Mouse (Mus musculus): ENCODE data around the gene Olfr287.

Gene Olfr287

DNA sequence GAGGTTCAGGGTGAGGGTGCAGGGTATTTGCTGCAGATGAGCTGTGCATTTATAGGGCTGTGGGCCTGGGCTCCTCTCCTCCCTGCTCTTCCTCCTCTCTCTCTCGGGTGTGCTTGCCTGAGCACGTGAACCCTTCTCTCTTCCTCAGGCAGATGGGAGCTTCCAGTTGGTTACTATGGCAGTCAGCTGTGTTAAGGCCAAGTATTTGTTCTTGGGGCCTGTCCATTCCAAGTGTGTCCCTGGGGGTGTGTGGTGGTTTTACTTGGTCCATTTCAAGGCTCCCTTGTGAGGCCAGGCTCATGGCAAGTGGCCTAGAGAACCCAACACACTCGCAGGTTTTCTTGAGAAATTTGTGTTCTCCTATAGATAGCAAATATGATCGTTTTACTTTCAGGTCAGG, at the start of gene Olfr287, which contains the start of gene Gm44579:
Olfr287 (minus strand) TSS at position 180 of the 400 bp plus-strand sequence.
Gm44579 (minus strand) TSS at position 101 of the 400 bp plus-strand sequence.
- peak; percentile 4 for DNase-seq

DNA sequence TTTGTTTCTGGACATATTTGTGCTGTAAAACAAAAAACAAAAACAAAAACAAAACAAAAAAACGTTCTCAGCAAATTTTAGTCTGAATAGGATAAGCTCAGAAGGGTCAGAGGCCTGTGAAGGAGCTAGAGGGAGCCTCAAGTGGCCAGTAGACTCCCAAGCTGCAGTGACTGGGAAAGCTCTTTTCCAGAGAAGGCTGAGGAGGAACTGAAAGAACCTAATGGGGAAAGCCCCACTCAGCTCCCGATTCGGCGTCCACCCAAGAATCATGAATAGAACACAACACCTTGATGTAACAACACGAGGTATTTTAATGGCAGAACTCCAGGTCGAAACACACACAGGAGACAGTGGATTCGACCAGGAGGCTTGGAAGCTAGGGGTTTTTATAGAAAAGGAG, 36.9 kb upstream of the Olfr287 start:
- DNase-seq = no peak

DNA sequence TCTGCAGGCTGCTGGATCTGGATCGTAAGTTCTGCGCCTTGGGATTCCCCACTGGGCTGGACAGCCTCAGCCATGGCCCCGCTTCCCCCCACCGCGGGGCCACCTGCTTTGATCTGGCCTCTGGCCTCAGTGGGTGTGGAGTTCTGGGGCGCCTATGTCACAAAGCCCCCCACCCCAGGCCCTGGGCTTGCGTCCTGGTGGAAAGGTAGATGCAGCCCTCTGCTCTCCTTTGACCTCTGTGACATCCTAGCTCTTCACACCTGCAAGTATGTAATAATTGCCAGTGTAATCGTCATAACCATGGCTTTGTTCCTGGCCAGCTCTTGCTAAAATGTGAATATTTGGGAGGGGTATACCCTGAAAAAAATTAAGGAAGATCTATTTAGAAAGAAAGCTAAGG, 36.3 kb upstream of the Olfr287 start, which contains the start of gene H1fnt:
H1fnt (minus strand) TSS at position 101 of the 400 bp plus-strand sequence.
- DNase-seq = no peak

DNA sequence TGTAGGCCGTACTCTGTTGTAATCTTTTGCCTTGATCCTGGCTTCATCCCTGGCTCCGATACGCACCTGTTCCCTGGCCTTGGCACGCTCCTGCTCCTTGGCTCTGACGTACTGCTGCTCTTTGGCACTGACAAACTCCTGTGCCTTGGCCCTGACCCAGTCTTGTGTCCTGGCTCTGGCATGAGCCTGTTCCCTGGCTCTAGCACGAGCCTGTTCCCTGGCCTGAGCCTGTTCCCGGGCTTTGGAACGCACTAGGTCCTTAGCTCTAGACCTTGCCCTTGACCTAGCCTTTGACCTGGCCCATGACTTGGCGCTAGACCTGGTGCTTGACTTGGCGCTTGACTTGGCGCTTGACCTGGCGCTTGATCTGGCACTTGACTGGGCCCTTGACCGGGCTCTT, 35.4 kb upstream of the Olfr287 start:
- DNase-seq = peak; percentile 39

DNA sequence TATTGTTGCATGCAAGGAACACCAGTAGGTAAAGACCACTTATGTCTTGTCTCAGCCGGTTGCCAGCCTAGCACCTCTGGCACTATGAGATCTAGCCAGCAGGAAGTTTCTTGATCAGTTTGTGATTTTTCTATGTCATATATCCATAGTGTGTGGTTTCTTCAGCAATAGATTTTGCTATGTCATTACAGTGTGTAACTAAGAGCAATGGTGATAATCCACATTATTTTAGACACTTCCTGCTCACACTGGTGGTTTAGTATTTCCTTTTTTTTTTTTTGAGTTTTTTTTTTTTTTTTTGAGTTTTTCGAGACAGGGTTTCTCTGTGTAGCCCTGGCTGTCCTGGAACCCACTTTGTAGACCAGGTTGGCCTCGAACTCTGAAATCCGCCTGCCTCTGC, 14.6 kb upstream of the Olfr287 start:
- DNase-seq = no peak

DNA sequence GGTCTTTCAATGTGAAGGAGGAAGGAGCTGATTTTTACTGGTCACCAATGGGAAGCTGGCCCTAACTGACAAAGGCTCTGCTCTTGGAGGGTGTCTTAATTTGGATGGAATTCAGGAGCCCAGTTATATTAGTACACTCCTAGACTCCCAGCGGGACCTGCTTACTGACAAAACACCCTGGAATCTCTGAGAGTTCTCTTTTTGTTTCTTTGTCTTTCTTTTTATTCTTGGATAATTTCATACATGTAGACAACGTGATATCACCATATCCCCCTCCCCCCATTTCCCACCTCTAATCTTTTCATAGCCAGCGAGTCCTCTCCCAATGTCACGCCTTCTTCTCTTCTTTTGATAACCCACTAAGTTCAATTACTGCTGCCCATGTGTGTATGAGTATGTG, 13.5 kb upstream of the Olfr287 start, which contains the start of gene Olfr286:
Olfr286 (minus strand) TSS at position 101 of the 400 bp plus-strand sequence.
- no peak for DNase-seq

DNA sequence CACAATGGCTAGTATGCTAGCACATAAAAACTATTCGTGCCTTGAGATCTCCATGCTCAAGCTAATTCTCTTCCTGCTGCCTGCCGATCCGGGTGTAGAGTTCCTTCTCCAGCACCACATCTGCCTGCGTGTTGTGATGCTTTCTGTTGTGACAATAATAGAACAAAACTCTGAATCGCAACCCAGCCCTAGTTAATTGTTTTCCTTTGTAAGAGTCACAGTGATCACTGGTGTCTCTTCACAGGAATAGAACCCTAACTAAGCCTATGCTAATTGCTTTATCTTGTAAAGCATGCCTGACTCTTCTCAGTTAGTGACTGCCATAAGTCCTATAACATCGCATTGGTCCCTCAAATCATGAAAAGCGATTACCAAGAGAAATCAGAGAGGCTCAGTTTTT, 5.2 kb upstream of the Olfr287 start:
- DNase-seq = no peak

DNA sequence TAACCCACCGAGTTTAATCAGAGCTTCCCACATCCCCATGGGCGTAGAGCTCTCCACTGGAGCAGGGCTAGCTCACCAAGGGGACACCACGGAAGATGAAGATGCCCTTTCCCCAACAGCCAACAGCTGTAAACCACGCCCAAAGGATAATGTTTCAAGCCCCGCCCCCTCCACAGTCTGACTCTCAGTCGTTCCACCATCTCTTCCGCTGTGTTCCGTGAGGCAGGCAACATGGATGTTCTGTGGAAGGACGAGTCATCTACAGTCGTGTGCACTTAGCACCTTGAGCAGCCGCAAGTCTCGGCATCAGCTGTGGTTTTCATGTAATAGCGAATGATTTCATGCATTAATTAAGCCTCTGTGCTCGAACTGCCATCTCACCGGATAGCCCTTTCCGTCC, 4.8 kb upstream of the Olfr287 start:
- DNase-seq = no peak

DNA sequence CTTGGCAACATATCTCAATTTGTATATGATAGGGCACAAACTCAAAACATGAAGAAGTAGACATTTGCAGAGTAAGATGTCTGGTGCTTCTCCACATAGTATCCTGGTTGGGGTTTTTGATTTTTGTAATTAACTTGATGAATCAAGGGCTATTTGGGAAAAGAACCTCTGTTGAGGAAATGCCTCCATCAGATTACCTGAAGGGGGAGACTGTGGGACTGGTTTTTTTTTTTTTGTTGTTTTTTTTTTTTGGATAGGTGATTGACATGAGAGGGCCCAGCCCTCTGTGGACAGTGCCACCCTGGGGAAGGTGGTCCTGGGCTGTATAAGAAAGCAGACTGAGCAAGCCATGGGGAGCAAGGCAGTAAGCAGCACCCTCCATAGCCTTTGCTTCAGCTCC, 1.5 kb upstream of the Olfr287 start:
- no peak for DNase-seq

DNA sequence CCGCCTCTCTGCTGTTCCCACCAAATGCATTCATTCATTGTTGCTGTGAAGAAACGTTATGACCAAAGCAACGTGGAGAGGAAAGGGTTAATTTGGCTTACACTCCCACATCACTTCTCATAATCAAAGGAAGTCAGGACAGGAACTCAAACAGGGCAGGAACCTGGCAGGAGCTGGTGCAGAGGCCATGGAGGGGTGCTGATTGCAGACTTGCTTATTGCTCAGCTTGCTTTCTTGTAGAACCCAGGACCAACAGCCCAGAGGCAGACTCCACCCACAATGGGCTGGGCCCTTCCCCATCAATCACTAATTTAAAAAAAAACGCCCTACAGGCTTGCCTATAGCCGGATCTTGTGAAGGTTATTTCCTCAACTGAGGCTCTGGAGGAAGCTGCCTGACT, 6.7 kb downstream of the Olfr287 start:
- no peak for DNase-seq

DNA sequence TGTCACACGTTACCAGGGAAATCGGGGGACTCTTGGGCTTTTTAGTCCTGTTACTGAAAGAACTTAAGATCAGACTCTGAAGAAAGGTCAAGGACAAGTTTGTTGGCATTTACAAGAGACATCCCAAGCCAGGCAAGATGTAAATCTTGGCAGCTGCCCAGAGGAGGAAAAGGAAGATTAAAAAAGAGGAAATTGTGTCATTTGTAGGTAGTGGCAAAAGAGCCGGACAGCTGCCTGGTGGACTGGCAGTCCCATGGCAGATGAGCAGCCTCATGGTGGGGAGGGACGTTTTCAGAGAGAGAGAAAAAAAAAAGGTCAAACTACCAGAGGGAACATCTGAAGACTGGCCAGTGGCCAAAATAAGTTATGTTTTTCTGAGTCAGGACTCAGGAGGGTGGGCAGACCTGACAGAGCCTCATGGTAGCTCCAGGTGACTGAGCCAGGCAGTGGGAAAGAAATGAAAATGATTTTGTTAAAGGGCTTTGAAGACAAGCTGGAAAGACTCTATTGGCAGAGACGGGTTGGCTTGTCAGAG, 7.5 kb downstream of the Olfr287 start:
- no peak for DNase-seq

DNA sequence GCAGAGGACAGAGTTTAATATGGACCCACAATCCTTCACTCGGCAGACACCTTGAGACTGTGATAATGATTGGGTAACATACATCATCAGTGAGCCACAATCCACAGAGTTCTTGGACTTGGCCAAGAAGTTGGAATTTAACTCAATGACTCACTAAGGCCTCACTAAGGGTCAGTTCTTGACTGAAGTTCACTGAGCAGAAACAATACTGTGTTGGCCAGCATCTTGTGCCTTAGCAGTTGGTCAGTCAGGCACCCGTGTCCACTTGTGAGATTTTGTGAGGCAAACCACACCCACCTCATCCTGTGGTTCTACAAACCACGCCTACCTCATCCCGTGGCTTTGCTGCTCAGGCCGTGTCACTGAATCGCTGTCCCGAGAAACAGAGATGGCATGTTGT, 11.2 kb downstream of the Olfr287 start:
- no peak for DNase-seq

DNA sequence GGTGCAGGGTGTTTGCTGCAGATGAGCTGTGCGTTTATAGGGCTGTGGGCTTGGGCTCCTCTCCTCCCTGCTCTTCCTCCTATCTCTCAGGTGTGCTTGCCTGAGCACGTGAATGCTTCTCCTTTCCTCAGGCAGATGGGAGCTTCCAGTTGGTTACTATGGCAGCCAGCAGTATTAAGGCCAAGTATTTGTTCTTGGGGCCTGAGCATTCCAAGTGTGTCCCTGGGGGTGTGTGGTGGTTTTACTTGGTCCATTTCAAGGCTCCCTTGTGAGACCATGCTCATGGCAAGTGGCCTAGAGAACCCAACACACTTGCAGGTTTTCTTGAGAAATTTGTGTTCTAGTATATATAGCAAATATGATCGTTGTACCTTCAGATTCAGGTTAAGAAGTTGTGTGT, 25.4 kb downstream of the Olfr287 start, which contains the start of gene Olfr288:
Olfr288 (minus strand) TSS at position 101 of the 400 bp plus-strand sequence.
- DNase-seq = no peak

DNA sequence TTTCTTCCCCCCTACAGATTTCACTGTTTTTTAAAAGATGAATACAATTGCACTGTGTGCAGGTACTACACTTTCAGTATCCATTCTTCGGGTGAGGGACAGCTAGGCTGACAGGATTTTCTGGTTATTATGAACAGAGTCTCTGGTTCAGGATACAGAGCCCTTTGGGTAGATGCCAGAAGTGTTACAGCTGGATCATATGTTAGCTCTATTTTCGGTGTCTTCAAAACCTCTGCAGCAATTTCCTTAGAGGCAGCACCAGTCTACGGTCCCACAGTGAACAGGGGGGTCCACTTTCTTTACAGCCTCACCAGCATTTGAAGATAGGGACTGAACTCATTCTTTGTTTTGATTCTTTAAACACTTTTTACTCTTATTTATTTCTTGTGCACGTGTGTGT, 36.4 kb downstream of the Olfr287 start:
- DNase-seq = no peak

DNA sequence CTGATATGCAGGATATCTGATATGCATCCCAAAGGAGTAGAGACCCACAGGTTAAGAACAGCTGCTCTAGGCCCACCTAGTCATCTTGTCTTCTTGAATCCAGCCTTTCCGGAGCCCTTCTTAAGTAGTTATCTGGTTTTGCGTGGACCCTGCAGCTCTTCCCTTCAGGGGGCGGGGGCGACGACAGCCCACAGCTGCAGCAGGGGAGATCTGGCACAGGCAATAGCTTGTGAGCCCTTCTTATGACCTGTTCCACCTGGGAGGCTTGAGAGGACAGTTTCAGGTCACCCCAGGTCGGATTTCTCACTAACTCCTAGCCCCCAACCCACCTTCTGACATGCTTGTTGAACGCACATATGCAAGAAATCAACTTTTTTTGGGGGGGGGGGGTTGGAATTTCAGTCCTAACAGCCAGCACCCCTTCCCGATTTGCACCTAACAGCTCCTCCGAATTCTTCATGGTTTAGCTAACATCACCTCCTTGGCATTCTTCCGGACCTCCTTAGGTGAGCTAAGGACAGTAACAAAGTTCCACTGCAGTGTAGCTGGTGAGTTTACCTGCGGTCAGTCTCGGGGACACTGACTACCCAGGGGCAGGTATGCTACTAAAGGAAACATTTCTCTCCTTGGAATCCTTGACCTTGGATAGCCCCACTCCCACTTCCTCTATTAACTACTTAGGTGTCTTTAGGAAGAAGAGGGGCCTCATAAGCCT, 38.8 kb downstream of the Olfr287 start:
- DNase-seq = peak; percentile 63

DNA sequence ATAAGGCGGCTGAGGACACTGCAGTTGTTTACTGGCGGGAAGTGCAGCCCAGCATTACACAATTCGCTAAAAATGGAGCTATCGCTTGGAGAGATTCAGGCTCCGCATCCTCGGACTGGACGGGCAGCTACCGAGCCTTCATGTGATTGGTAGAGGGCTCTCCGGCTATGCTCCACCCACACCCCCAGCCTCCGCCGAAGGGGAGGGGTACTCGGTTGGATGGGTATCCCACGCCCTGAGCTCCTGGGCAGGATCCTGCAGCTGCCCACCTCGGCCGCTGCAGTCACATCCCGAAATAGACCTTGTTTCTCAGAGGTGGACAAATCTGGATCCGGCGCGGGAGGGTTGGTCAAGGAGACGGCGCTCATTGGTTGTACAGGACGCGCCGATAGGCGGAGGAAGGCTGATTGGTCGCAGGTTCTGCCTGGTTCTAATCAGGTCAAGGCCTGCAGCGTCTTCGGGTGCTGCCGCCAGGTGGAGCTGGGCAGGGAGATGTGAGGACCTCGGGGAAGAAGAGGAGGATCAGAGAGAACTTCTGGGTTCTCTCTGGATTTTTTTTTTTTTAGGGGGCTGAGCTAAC, 39.6 kb downstream of the Olfr287 start:
- peak; percentile 99 for DNase-seq

DNA sequence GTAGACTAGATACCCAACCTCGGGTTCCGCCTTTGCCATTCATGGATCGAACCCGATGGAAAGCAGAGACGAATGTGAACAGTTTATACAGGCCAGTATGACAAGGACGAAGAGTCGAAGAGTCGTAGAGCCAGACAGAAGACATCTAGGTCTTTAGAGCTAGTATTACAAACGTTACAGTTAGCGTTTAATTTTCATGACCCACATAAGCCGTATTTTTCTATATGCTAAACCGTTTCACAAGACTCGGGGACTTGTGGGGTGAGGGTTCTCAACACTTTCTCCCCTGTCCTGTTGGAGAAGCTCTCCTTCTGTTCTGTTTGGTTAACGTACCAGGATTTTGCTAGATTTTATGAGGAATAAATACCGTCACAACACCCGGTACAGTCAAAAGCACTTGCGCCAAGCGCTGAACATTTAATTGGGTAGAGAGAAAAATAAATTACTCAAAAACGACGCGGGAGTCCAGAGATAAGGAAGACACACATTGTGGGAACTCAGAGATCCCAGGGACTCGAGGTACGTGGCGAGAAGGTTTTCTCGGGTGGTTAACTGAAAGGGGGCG, 40.2 kb downstream of the Olfr287 start:
- DNase-seq = no peak

DNA sequence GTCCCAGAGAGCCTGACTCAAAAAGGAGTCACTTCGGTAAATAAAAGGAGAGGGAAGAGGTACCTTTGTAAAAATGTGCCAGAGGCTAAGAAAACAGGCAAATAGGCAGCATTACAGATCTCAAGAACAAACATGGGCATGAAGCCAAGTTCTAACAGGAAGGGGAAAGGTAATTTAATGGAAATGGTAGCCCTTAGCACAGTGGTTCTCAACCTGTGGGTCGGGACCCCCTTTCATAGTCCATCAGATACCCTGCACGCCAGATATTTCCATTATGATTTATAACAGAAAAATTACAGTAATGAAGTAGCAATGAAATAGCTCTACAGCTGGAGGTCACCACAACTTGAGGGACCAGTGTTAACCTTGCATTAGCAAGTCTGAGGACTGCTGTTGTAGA, 43.5 kb downstream of the Olfr287 start:
- no peak for DNase-seq

DNA sequence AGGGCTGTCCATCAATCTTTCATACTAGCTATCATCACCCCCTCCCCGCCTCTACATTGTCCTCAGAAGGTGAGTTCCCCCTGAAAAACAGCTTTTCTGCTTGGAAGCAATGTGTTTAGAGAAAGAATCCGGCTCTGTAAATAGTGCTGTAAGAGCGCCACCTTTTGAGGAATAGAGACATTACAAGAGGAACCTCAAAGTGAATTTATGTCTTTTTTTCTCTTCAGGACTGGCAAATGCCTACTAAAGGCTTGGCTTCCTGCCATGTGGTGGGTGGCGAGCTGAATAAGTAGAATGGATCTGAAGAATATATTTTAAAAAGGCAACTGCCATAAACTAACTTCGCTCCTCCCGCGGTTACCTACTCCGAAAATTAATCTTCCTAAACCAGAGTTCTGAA, 47.0 kb downstream of the Olfr287 start:
- peak; percentile 83 for DNase-seq

DNA sequence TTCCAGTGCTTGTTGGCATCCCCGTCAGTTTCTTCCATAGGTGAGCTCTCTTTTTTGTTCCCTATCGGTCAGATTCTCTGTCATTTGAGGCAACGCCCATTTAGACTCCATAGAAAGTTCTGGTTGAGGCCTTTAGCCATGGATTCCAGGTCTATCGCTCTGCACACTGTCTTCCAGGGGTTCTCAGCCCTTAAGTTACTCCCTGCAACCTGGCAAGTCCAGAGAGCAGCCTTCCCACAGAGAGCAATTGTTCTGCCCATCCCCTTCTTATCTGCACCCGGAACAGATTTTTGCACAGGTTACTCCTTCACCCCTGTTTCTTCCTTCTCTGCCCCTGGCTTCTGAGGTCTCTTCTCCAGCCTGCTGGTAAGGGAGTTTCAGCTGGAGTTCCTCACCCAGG, 48.7 kb downstream of the Olfr287 start:
- DNase-seq = no peak

DNA sequence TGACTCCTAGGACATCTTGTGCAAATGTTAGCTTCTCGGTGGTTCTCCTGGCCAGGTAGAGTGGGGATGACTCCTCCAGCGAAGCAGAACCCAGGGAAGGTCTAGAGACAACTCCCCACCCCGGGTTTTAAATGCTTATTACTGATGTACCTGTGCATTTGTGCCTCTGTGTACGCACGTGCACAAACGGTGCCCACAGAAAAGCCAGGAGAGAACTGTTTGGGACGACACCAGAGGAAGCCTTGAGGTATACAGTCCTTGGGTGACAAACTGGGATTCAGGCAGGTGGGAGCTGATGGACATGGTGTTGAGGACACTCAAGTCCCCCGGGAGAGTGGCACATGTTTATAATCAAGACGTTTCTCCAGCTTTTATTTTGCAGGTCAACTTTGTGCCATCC, 49.9 kb downstream of the Olfr287 start:
- no peak for DNase-seq

DNA sequence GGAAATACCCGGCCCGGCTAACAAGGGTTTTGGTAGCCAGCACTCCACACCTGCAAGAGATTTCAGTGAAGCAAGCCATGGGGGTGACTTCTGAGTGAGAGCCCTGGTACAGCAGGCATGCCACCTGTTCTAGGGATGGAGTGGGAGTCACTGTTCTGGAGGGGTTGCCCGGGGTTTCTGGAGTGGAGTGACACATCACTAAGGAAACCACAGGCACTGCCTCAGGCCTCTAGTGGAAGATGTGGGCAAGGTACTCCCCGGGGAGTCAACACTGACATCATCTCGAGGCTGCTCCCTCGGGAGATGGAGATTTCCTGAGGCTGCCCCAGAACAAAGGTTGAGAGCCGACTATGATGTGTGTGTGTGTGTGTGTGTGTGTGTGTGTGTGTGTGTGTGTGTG, 50.5 kb downstream of the Olfr287 start:
- no peak for DNase-seq

DNA sequence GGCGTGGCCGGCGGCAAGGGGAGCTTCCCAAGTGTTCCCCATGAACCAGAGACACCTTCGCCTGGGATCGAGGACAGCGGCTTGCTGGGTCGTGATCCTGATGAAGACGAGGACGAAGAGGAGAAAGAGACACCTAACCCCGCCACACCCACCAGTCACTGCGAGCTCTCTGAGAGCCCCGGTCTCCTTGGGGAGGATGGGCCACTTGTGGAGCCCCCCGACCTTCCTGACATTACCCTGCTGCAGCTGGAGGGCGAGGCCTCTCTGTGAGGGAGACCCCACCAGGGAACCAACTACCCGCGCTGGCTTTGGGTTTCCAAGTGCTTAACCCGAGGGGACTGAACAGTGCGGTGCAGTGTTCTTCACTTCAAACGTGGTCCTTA, 52.2 kb downstream of the Olfr287 start:
- no peak for DNase-seq
